Mouse (Mus musculus) cerebellum, adult 2 months (tissue): ENCODE data around the gene Tada1.

Experiments used
- CTCF ChIP-seq: fragments of 200-500 bp; IDR thresholded peaks from 2 replicates; pipeline ENCODE4 v1.5.1; 2011; ENCODE audit warnings: low read depth, mild to moderate bottlenecking, control low read depth, low read length, moderate library complexity, borderline replicate concordance; ENCODE audit not compliant: insufficient read depth
- POLR2A ChIP-seq: fragments of 200-500 bp; IDR thresholded peaks from 2 replicates; pipeline ENCODE4 v1.6.1; 2011; ENCODE audit warnings: low read length, control low read depth, borderline replicate concordance; ENCODE audit not compliant: insufficient read depth

DNA sequence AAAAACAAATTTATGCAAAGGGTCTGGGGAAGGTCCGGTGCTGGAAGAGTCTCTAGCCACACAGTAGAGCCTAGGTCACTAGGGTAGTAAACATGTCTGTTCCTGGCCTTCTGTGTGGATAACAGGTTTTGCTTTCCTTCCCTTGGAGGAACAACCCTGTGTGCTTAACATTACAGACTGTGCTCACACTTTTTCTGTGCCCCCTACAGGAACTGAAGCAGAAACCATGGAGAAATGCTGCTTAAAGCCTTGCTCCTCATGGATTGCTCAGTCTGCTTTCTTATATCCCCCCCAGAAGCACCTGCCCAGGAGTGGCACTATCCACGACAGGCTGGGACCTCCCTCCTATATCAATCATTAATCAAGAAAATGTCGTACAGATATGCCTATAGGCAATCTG lies 17.1 kb upstream of the Tada1 start:
- no peak for TF ChIP-seq CTCF
- TF ChIP-seq POLR2A, result no peak
